Mouse (Mus musculus): Measurements from ENCODE around the gene Ephb1. TPM values are rescaled to one million over a fixed set of nuclear protein-coding genes. Genes with fewer than 3 reads are reported as not detected.

Gene Ephb1
- total and polyA plus RNA-seq, 3 experiments: not detected

DNA sequence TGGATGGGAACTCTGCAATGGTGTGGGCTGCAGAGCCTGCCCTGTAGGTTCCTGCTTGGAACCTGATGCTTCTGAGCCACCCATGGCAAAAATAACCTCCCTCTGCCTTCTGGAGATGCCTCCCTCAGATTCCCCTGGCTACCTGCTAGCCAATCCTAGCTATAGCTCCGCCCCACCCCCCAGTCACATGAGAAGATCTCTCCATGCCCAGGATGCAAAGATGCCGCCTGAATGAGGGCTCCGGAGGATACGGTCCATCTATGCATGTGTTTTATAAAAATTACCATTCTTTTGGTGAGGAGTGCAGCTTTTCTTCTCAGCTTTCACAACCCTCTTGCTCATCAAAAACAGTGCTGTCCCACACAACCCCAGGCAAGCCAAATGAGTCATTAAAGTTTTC lies 53.5 kb downstream of the Ephb1 start:
- in situ Hi-C loops (cut with MboI; ENCODE audit: low pct_ligation_motif_present, low pct_unique_long_range_greater_than_20kb, low sequenced_read_pairs): no loop called here
- Histone ChIP-seq H3K27ac (ENCODE audit: insufficient read depth, low read depth) (no peak overlapping the region), H3K27me3 (replicated peaks) (no peaks in the 10 kb centered on the region), H3K4me3 (replicated peaks in 1 of 3; ENCODE audit: low read depth in 2 of 3, low read length in 2 of 3, poor library complexity in 1 of 3) (no peak overlapping the region), H3K4me2 (ENCODE audit: insufficient read depth, low read depth, poor library complexity, severe bottlenecking) (no peak overlapping the region), H3K36me3 (replicated peaks in 1 of 2; ENCODE audit: control insufficient read depth in 1 of 2, insufficient read depth in 1 of 2, low read length in 1 of 2) (no peaks in the 10 kb centered on the region), H3K79me2 (replicated peaks; ENCODE audit: control insufficient read depth, extremely low read depth, insufficient read depth, poor library complexity, severe bottlenecking) (no peaks in the 10 kb centered on the region), H3K4me1 (ENCODE audit: control insufficient read depth in 1 of 2, insufficient read depth in 2 of 2) (no peaks in the 10 kb centered on the region), H3K9ac (ENCODE audit: insufficient read depth, low read depth) (no peak overlapping the region), H3K9me3 (replicated peaks; ENCODE audit: low read length) (peaks cover 84% of the 10 kb centered on the region)
- TF ChIP-seq EP300 (IDR thresholded peaks at IDR 0.05; ENCODE audit: low read length): no peak
- no peak for TF ChIP-seq GABPA (IDR thresholded peaks at IDR 0.05; ENCODE audit: insufficient replicate concordance, low read depth, low read length)
- TF ChIP-seq POLR2AphosphoS2 (IDR thresholded peaks at IDR 0.05; ENCODE audit: low read depth, low read length): no peak
- no peak for TF ChIP-seq BHLHE40 (IDR thresholded peaks at IDR 0.05; ENCODE audit: low read depth, low read length)
- no peak for TF ChIP-seq ZKSCAN1 (IDR thresholded peaks at IDR 0.05; ENCODE audit: borderline replicate concordance, low read depth, low read length)
- TF ChIP-seq USF1 (IDR thresholded peaks at IDR 0.05; ENCODE audit: low read depth, low read length): no peak
- no peak for TF ChIP-seq CHD1 (IDR thresholded peaks at IDR 0.05; ENCODE audit: low read depth, low read length)
- no peak for TF ChIP-seq SMC3 (IDR thresholded peaks at IDR 0.05; ENCODE audit: low read depth, low read length)
- no peak for TF ChIP-seq HCFC1 (IDR thresholded peaks at IDR 0.05; ENCODE audit: low read depth, low read length)
- no peak for TF ChIP-seq MAZ (IDR thresholded peaks at IDR 0.05; ENCODE audit: low read depth, low read length)
- dilution Hi-C loops (cut with MboI; ENCODE audit: extremely low pct_ligation_motif_present, extremely low pct_unique_long_range_greater_than_20kb, low sequenced_read_pairs): no loop called here
- DNase-seq (ENCODE audit: extremely low read depth): no peak

DNA sequence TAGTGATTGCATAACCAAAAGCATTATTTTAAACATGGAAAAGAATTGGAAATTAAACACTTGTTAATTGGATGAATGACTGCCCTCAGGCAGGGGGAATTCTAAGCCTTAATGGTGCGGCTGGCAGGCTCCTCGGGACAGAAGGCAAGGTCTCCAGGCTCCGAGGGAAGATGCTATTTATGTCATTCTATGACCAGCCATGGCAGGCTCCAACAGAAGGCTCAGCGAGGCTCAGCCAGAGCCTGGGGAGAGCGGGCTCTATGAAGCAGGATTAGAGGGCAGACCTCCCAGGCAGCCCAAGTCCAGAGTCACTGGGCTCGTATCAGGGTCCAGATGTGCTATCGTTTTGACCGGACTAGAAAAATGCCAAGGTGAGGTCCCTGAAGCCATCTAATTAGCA lies 55.8 kb downstream of the Ephb1 start:
- DNase-seq (ENCODE audit: extremely low read depth): no peak
- in situ Hi-C loops (cut with MboI; ENCODE audit: low pct_ligation_motif_present, low pct_unique_long_range_greater_than_20kb, low sequenced_read_pairs) (no loop called here), dilution Hi-C loops (cut with MboI; ENCODE audit: extremely low pct_ligation_motif_present, extremely low pct_unique_long_range_greater_than_20kb, low sequenced_read_pairs) (no loop called here)
- Histone ChIP-seq H3K4me2 (ENCODE audit: insufficient read depth, low read depth, poor library complexity, severe bottlenecking) (no peak overlapping the region), H3K36me3 (replicated peaks in 1 of 2; ENCODE audit: control insufficient read depth in 1 of 2, insufficient read depth in 1 of 2, low read length in 1 of 2) (no peaks in the 10 kb centered on the region), H3K27me3 (replicated peaks) (no peaks in the 10 kb centered on the region), H3K79me2 (replicated peaks; ENCODE audit: control insufficient read depth, extremely low read depth, insufficient read depth, poor library complexity, severe bottlenecking) (no peaks in the 10 kb centered on the region), H3K9ac (ENCODE audit: insufficient read depth, low read depth) (no peak overlapping the region), H3K4me1 (ENCODE audit: control insufficient read depth in 1 of 2, insufficient read depth in 2 of 2) (no peaks in the 10 kb centered on the region), H3K9me3 (replicated peaks; ENCODE audit: low read length) (peaks cover 79% of the 10 kb centered on the region), H3K27ac (ENCODE audit: insufficient read depth, low read depth) (no peak overlapping the region), H3K4me3 (replicated peaks in 1 of 3; ENCODE audit: low read depth in 2 of 3, low read length in 2 of 3, poor library complexity in 1 of 3) (no peak overlapping the region)
- TF ChIP-seq EP300 (IDR thresholded peaks at IDR 0.05; ENCODE audit: low read length): no peak
- TF ChIP-seq TBP (conservative IDR thresholded peaks at IDR 0.05; ENCODE audit: low read depth, low read length): no peak
- no peak for TF ChIP-seq TCF12 (IDR thresholded peaks at IDR 0.05; ENCODE audit: low read depth, low read length)
- no peak for TF ChIP-seq ZMIZ1 (IDR thresholded peaks at IDR 0.05; ENCODE audit: low read depth, low read length)
- TF ChIP-seq PAX5 (IDR thresholded peaks at IDR 0.05; ENCODE audit: low read length): no peak
- no peak for TF ChIP-seq CTCF (conservative IDR thresholded peaks at IDR 0.05 in 1 of 2, IDR thresholded peaks at IDR 0.05 in 1 of 2; ENCODE audit: low read depth in 2 of 2, low read length in 2 of 2)
- TF ChIP-seq SIN3A (IDR thresholded peaks at IDR 0.05; ENCODE audit: low read length): no peak
- TF ChIP-seq CHD2 (IDR thresholded peaks at IDR 0.05; ENCODE audit: low read length): no peak
- TF ChIP-seq IRF4 (IDR thresholded peaks at IDR 0.05; ENCODE audit: low read depth, low read length): no peak
- TF ChIP-seq NELFE (IDR thresholded peaks at IDR 0.05; ENCODE audit: low read depth, low read length): no peak
- no peak for TF ChIP-seq ELF1 (IDR thresholded peaks at IDR 0.05; ENCODE audit: low read depth, low read length)
- no peak for TF ChIP-seq RAD21 (IDR thresholded peaks at IDR 0.05; ENCODE audit: low read depth, low read length)

All from CH12.LX (cell line).